Mouse (Mus musculus) layer of hippocampus, postnatal 36 days (tissue): ENCODE measurements around the gene Cbx8. TPM values are rescaled to one million over a fixed set of nuclear protein-coding genes. Genes with fewer than 3 reads are reported as not detected.

Experiments used
- total RNA-seq, 2 experiments: library from RNA; stranded (reverse); gene quantifications; 2 replicates each; pipeline ENCODE4 v1.2.3; 2021

Gene Cbx8
- total RNA-seq, 2 experiments from 2014 or later, result 11.2 to 13.6 TPM

Other genes starting within 250 kb of the Cbx8 start
- 100 to 1,000 TPM; 266 to 269 TPM for gene Rbfox3, start 129.4 kb downstream of the Cbx8 start, total RNA-seq
- not detected for gene Enpp7, start 52.8 kb downstream of the Cbx8 start, total RNA-seq
- 1 to 10 TPM; 4.0 to 4.4 TPM for gene Cbx2, start 18.0 kb downstream of the Cbx8 start, total RNA-seq
- gene Cbx4, start 45.3 kb upstream of the Cbx8 start, total RNA-seq, result 10 to 100 TPM; 57.3 to 59.4 TPM
- 10 to 100 TPM; 47.9 to 50.9 TPM for gene Tbc1d16, start 187.5 kb upstream of the Cbx8 start, total RNA-seq
- gene Ccdc40, start 187.6 kb upstream of the Cbx8 start, total RNA-seq, result 1 to 10 TPM; 1.6 to 2.3 TPM
- 100 to 1,000 TPM; 294 to 299 TPM for gene Gaa, start 226.9 kb upstream of the Cbx8 start, total RNA-seq